Mouse (Mus musculus) left cerebral cortex, adult 2 months (tissue): ENCODE results near the gene 9930111J21Rik1. TPM values are rescaled to one million over a fixed set of nuclear protein-coding genes. Genes with fewer than 3 reads are reported as not detected.
"Not testable (repeated sequence)": the region's sequence is repeated elsewhere in the genome, so short reads cannot be mapped to it uniquely, and the experiment has no call there.

ENCODE experiments used
- DNase-seq, 2 experiments: peaks; one replicate each; pipeline ENCODE4 v3.0.0; 2021 to 2022; ENCODE audit warnings: low spot score in 2 of 2, mixed read lengths in 1 of 2; ENCODE audit errors: extremely low spot score in 1 of 2
- H3K27ac ChIP-seq: fragments of 200-600 bp; 2 replicates; pipeline ENCODE4 v1.8.1; 2022
- H3K4me3 ChIP-seq: fragments of 200-600 bp; 2 replicates; pipeline ENCODE4 v1.8.1; 2022
- CTCF ChIP-seq: fragments of 200-600 bp; IDR thresholded peaks from 2 replicates; pipeline ENCODE4 v1.8.1; 2022; ENCODE audit warnings: antibody characterized with exemption, mild to moderate bottlenecking, moderate library complexity
- intact Hi-C: fragments of 180-260 bp; cut with DNase I; formaldehyde crosslinking; loops from one replicate; pipeline ENCODE4 v1.15.1; 2025
- total RNA-seq, 2 experiments: library from RNA; stranded (reverse); gene quantifications; 2 replicates each; pipeline ENCODE4 v1.2.3; 2021

Gene 9930111J21Rik1
- total RNA-seq, 2 experiments from 2014 or later = 0.87 to 1.1 TPM

GRCm38 (mm10) chr11:48933923-48934322 is 45.3 kb downstream of the 9930111J21Rik1 start:
- H3K27ac ChIP-seq, intact Hi-C loops, H3K4me3 ChIP-seq, DNase-seq: not testable (repeated sequence)

GRCm38 (mm10) chr11:48933422-48933821 is 45.8 kb downstream of the 9930111J21Rik1 start:
- H3K27ac ChIP-seq, H3K4me3 ChIP-seq, intact Hi-C loops, DNase-seq: not testable (repeated sequence)

GRCm38 (mm10) chr11:48928068-48928467 is 51.1 kb downstream of the 9930111J21Rik1 start:
- intact Hi-C loops, H3K27ac ChIP-seq, H3K4me3 ChIP-seq, DNase-seq: not testable (repeated sequence)

GRCm38 (mm10) chr11:48926437-48926836 is 52.8 kb downstream of the 9930111J21Rik1 start:
- DNase-seq, H3K4me3 ChIP-seq, intact Hi-C loops, H3K27ac ChIP-seq: not testable (repeated sequence)

GRCm38 (mm10) chr11:48923818-48924217 is 55.4 kb downstream of the 9930111J21Rik1 start:
- H3K27ac ChIP-seq, intact Hi-C loops, H3K4me3 ChIP-seq, DNase-seq: not testable (repeated sequence)

- H3K4me3 ChIP-seq = no peak overlapping the region
- intact Hi-C loops = no loop called here
Measured at GRCm38 (mm10) chr11:48918380-48918779, 60.8 kb downstream of the 9930111J21Rik1 start.

GRCm38 (mm10) chr11:48913611-48914010 is 65.6 kb downstream of the 9930111J21Rik1 start:
- DNase-seq = no peak
- no peak for TF ChIP-seq CTCF
- H3K4me3 ChIP-seq = no peak overlapping the region
- no peak overlapping the region for H3K27ac ChIP-seq
- intact Hi-C loops = no loop called here

More at GRCm38 (mm10) chr11:48918380-48918779, 60.8 kb downstream of the 9930111J21Rik1 start:
- no peak for TF ChIP-seq CTCF
- no peak overlapping the region for H3K27ac ChIP-seq
- DNase-seq = no peak

- no peak for DNase-seq
- H3K4me3 ChIP-seq = no peak overlapping the region
- TF ChIP-seq CTCF = no peak
- intact Hi-C loops = no loop called here
- H3K27ac ChIP-seq = no peak overlapping the region
Measured at GRCm38 (mm10) chr11:48908459-48908858, 70.7 kb downstream of the 9930111J21Rik1 start.

GRCm38 (mm10) chr11:48902021-48902420 is 77.2 kb downstream of the 9930111J21Rik1 start, which contains the start of gene Gm5431:
TSS of gene Gm5431 (minus strand) at chr11:48902214.
- no peak for TF ChIP-seq CTCF
- H3K4me3 ChIP-seq = no peak within 1 kb of the TSS
- intact Hi-C loops = no loop called here
- no peak within 1 kb of the TSS for H3K27ac ChIP-seq
- DNase-seq = no peak

- H3K27ac ChIP-seq, DNase-seq, H3K4me3 ChIP-seq, intact Hi-C loops: not testable (repeated sequence)
Measured at GRCm38 (mm10) chr11:48901567-48901930, 77.6 kb downstream of the 9930111J21Rik1 start.

- intact Hi-C loops, H3K4me3 ChIP-seq, DNase-seq, H3K27ac ChIP-seq: not testable (repeated sequence)
Measured at GRCm38 (mm10) chr11:48900654-48901566, 78.3 kb downstream of the 9930111J21Rik1 start.

GRCm38 (mm10) chr11:48898812-48899431 is 80.3 kb downstream of the 9930111J21Rik1 start:
- intact Hi-C loops = loop anchor here (10.0 kb wide), 1 partner anchor 146 kb away; no protein-coding TSS in a partner anchor
- no peak for DNase-seq
- TF ChIP-seq CTCF = no peak
- Histone ChIP-seq H3K27ac (no peak overlapping the region), H3K4me3 (no peak overlapping the region)

Other genes starting within 250 kb of the 9930111J21Rik1 start
- gene Rack1, start 179.1 kb downstream of the 9930111J21Rik1 start, total RNA-seq = 100 to 1,000 TPM; 218 to 220 TPM
- 10 to 100 TPM; 61.7 to 67.7 TPM for gene Trim41, start 162.0 kb downstream of the 9930111J21Rik1 start, total RNA-seq
- 1 to 10 TPM; 2.4 to 3.3 TPM for gene Trim7, start 153.3 kb downstream of the 9930111J21Rik1 start, total RNA-seq
- 1 to 10 TPM; 1.1 to 2.6 TPM for gene Gm12184, start 152.7 kb downstream of the 9930111J21Rik1 start, total RNA-seq
- gene Irgm1, start 107.7 kb downstream of the 9930111J21Rik1 start, total RNA-seq = 1 to 10 TPM; 5.5 to 5.6 TPM
- gene Gm5431, start 77.2 kb downstream of the 9930111J21Rik1 start, total RNA-seq = under 1 TPM; 0.18 to 0.33 TPM
- gene Psme2b, start 33.2 kb downstream of the 9930111J21Rik1 start, total RNA-seq = 1 to 10 TPM in 1 of 2 experiments, not detected in 1; 1.5 TPM
- not detected for gene Olfr56, start 509 bp downstream of the 9930111J21Rik1 start, total RNA-seq
- gene Gm12185, start 12.8 kb upstream of the 9930111J21Rik1 start, total RNA-seq = under 1 TPM; 0.21 to 0.27 TPM
- under 1 TPM in 1 of 2 experiments, not detected in 1; 0.84 TPM for gene Tgtp1, start 14.8 kb upstream of the 9930111J21Rik1 start, total RNA-seq
- gene 9930111J21Rik2, start 71.8 kb upstream of the 9930111J21Rik1 start, total RNA-seq = 1 to 10 TPM; 1.6 to 1.8 TPM
- under 1 TPM in 1 of 2 experiments, not detected in 1; 0.50 TPM for gene Tgtp2, start 84.8 kb upstream of the 9930111J21Rik1 start, total RNA-seq
- gene Ifi47, start 97.2 kb upstream of the 9930111J21Rik1 start, total RNA-seq = under 1 TPM; 0.45 to 0.68 TPM
- not detected for gene Olfr1396, start 135.5 kb upstream of the 9930111J21Rik1 start, total RNA-seq
- not detected for gene Olfr1395, start 162.9 kb upstream of the 9930111J21Rik1 start, total RNA-seq
- not detected for gene Olfr1394, start 175.0 kb upstream of the 9930111J21Rik1 start, total RNA-seq
- gene Btnl9, start 207.8 kb upstream of the 9930111J21Rik1 start, total RNA-seq = not detected
- gene Zfp62, start 223.9 kb upstream of the 9930111J21Rik1 start, total RNA-seq = 10 to 100 TPM; 53.1 to 58.1 TPM